Mouse (Mus musculus) embryonic facial prominence, embryonic 14.5 days (tissue): ENCODE measurements around the gene Emilin2. TPM values are rescaled to one million over a fixed set of nuclear protein-coding genes. Genes with fewer than 3 reads are reported as not detected.

Experiments
- ATAC-seq: fragments of 200-750 bp; cut with Nextera tagmentation; 2 replicates; pipeline ENCODE4 v1.8.0; 2017; ENCODE audit warnings: low read depth, moderate number of reproducible peaks, moderate TSS enrichment
- DNase-seq: peaks from one replicate; pipeline ENCODE4 v3.0.0-alpha.2; 2015; ENCODE audit warnings: low spot score
- H3K27ac ChIP-seq: fragments of 300-500 bp; sonication (generic); replicated peaks from 2 replicates; pipeline ENCODE4 v1.5.1; 2014; ENCODE audit warnings: low read depth, mild to moderate bottlenecking, low read length, moderate library complexity
- H3K27me3 ChIP-seq: fragments of 300-500 bp; sonication (generic); replicated peaks from 2 replicates; pipeline ENCODE4 v1.6.1; 2014; ENCODE audit warnings: low read length; ENCODE audit not compliant: control insufficient read depth, insufficient read depth
- H3K36me3 ChIP-seq: fragments of 300-500 bp; sonication (generic); 2 replicates; pipeline ENCODE4 v1.6.1; 2014; ENCODE audit warnings: low read length, mixed read lengths; ENCODE audit not compliant: control insufficient read depth, insufficient read depth
- H3K4me1 ChIP-seq: fragments of 300-500 bp; sonication (generic); 2 replicates; pipeline ENCODE4 v1.6.1; 2014; ENCODE audit warnings: antibody characterized with exemption, low read length; ENCODE audit not compliant: control insufficient read depth, insufficient read depth
- H3K4me2 ChIP-seq: fragments of 300-500 bp; sonication (generic); 2 replicates; pipeline ENCODE4 v1.6.1; 2014; ENCODE audit warnings: low read depth, mild to moderate bottlenecking, low read length, moderate library complexity, mixed read lengths
- H3K4me3 ChIP-seq: fragments of 300-500 bp; sonication (generic); 2 replicates; pipeline ENCODE4 v1.5.1; 2014; ENCODE audit warnings: low read depth, mild to moderate bottlenecking, low read length
- H3K9ac ChIP-seq: fragments of 300-500 bp; sonication (generic); 2 replicates; pipeline ENCODE4 v1.6.1; 2014; ENCODE audit warnings: low read depth, mild to moderate bottlenecking, low read length, moderate library complexity, mixed read lengths
- H3K9me3 ChIP-seq: fragments of 300-500 bp; sonication (generic); 2 replicates; pipeline ENCODE4 v1.6.1; 2016; ENCODE audit warnings: low read length; ENCODE audit not compliant: control insufficient read depth
- WGBS: fragments of 180-500 bp; shearing (Covaris S2); extraction: QIAGEN DNeasy Blood & Tissue Kit; methylation state at CpG from one replicate; pipeline ENCODE4 v1.1.7; 2014; 5-methylcytosine and 5-hydroxymethylcytosine counted together
- polyA plus RNA-seq: library from polyadenylated mRNA; unstranded; fragments of >200 nt; fragmentation: Nextera tagmentation; extraction: Ambion mirVana; gene quantifications from 2 replicates; pipeline ENCODE4 v1.2.1, GENCODE M21; 2014

Emilin2 gene
- polyA plus RNA-seq, 1 experiment from 2014 or later: 24.5 TPM

DNA sequence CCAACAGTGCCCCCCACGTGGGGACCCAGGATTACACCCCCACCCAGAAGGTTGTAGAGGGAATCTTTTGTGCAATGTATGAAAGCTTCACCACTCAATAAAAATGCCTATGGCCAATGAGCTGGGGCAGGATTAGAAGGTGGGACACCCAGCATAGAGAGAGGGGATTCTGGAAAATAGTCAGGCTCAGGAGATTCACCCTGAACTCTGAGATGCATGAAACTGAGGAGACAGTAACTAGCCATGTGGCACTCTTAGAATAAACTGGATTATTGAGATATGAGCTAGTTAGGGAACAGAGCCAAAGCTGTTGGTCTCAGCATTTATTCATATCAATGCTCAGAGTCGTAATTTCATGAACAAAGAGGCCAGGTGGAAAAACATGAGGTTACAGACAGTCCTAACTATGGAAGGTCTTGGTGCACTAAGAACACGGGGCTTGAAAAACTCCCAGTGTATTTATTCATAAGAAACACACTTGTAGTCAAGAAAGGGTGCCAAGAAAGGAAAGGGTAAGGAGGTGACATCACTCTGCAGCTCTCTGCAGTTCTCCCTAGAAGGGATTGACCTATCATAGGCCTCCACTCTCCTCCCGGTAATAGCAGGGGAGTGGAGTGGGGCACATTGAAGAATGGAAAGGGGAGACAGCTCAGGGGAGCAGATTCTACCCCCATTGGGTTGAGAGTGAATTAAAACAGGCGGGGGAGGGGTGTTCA is 46.3 kb downstream of the Emilin2 start:
- Histone ChIP-seq H3K27me3 (no peaks in the 10 kb centered on the region), H3K9ac (no peak overlapping the region), H3K27ac (no peak overlapping the region), H3K9me3 (no peaks in the 10 kb centered on the region), H3K36me3 (no peaks in the 10 kb centered on the region), H3K4me1 (peaks cover 8% of the 10 kb centered on the region; the same call in 1 of the 2 replicates), H3K4me3 (no peak overlapping the region), H3K4me2 (no peak overlapping the region)
- DNase-seq (no peak), ATAC-seq (no peak)
- 68% methylated on average over 5 of the region's 5 CpGs for WGBS

DNA sequence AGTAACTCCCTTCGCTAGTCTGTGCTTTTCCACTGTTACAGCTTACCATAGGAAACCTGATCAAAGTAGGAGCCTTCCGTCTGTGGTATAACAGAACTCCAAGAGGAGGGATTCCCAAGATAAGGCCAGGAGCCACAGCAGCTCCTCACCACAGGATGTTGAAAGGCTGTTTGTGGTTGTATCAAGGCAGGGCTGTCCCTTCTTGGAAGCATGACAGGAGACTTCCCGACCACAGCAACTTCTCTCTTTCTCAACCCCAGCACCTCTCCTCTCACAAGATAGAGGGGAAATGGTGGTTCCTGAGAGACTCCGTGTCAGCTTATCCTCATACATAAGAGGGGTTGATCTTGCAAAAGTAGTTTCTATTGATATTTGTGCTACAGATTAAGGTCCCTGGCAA is 47.0 kb downstream of the Emilin2 start:
- DNase-seq (peak; percentile 54), ATAC-seq (no peak)
- Histone ChIP-seq H3K9ac (no peak overlapping the region), H3K4me3 (no peak overlapping the region), H3K4me1 (peaks cover 8% of the 10 kb centered on the region; the same call in 1 of the 2 replicates), H3K27ac (no peak overlapping the region), H3K27me3 (no peaks in the 10 kb centered on the region), H3K4me2 (no peak overlapping the region), H3K36me3 (no peaks in the 10 kb centered on the region), H3K9me3 (no peaks in the 10 kb centered on the region)
- WGBS: 60% methylated on average over 4 of the region's 4 CpGs

DNA sequence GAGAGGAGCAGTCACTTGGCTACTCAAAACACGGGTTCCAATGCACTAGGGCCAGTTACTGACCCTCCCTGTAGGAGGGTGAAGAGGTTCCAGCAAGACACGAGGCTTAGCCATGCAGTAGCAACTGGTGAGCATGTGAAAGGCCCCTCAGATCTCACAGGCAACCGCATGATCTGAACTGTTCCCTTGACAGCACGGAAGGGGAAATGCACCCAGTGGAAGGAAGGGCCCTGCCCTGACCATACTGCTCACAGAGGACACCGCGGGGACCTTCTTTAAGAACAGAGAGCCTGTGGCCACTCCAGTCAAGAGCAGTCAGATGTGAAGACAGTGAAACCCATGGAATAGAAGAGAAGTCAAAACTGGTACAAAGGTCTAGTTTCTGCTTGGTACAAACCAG is 48.6 kb downstream of the Emilin2 start:
- Histone ChIP-seq H3K27me3 (no peaks in the 10 kb centered on the region), H3K27ac (no peak overlapping the region), H3K4me1 (peaks cover 8% of the 10 kb centered on the region; the same call in 1 of the 2 replicates), H3K9ac (no peak overlapping the region), H3K4me3 (no peak overlapping the region), H3K9me3 (no peaks in the 10 kb centered on the region), H3K36me3 (no peaks in the 10 kb centered on the region), H3K4me2 (no peak overlapping the region)
- WGBS: 80% methylated on average over 6 of the region's 6 CpGs
- DNase-seq (no peak), ATAC-seq (no peak)

DNA sequence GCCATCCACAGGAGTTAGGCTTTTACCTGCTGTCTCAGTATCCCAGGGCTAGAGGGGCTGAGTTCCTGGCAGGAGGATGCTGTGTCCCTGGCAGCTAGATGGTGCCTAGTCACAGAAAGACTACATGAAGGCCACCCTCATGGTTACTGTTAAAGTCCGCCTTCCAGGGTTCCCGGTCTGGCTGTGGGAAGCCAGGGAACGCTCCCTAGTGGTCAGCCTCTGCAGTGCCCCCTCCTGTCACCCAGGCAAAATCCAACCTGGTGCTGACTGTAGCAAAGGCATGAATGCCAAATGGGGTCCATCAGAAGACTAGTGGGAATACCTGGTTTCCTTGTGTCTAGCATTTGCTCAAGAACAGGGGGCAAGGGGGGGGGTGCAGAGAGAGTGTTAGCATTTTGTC is 51.1 kb downstream of the Emilin2 start:
- Histone ChIP-seq H3K36me3 (no peaks in the 10 kb centered on the region), H3K27ac (no peak overlapping the region), H3K9ac (no peak overlapping the region), H3K4me1 (peaks cover 5% of the 10 kb centered on the region; the same call in 1 of the 2 replicates), H3K27me3 (no peaks in the 10 kb centered on the region), H3K4me2 (no peak overlapping the region), H3K4me3 (no peak overlapping the region), H3K9me3 (no peaks in the 10 kb centered on the region)
- DNase-seq: no peak
- WGBS: 28% methylated on average over 3 of the region's 3 CpGs
- no peak for ATAC-seq

DNA sequence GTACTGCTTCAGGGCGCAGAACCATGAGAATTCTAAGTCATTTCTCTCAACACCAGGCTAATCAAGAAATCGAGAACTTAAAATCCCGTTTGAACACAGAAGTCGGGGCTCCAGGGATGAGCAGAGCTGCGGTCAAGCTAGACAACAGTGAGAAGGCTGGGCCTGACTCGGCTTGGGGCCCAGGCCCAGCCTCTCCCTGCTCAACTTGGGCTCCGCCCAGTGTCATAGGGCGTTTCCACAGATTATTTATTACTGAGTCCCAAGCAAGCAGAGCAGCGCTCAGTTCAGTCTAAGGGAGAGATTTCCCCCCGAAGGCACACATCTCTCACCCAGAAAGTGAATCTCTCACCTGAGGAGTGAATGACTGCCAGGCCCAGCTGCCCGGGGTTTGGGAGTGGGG is 52.1 kb downstream of the Emilin2 start:
- H3K9me3 ChIP-seq: no peaks in the 10 kb centered on the region
- DNase-seq (no peak), ATAC-seq (no peak)
- WGBS: 69% methylated on average over 11 of the region's 11 CpGs
- H3K36me3 ChIP-seq: no peaks in the 10 kb centered on the region
- H3K4me1 ChIP-seq: peaks cover 4% of the 10 kb centered on the region; the same call in 1 of the 2 replicates
- no peak overlapping the region for H3K9ac ChIP-seq
- H3K27ac ChIP-seq: no peak overlapping the region
- no peak overlapping the region for H3K4me3 ChIP-seq
- H3K27me3 ChIP-seq: no peaks in the 10 kb centered on the region
- H3K4me2 ChIP-seq: no peak overlapping the region

DNA sequence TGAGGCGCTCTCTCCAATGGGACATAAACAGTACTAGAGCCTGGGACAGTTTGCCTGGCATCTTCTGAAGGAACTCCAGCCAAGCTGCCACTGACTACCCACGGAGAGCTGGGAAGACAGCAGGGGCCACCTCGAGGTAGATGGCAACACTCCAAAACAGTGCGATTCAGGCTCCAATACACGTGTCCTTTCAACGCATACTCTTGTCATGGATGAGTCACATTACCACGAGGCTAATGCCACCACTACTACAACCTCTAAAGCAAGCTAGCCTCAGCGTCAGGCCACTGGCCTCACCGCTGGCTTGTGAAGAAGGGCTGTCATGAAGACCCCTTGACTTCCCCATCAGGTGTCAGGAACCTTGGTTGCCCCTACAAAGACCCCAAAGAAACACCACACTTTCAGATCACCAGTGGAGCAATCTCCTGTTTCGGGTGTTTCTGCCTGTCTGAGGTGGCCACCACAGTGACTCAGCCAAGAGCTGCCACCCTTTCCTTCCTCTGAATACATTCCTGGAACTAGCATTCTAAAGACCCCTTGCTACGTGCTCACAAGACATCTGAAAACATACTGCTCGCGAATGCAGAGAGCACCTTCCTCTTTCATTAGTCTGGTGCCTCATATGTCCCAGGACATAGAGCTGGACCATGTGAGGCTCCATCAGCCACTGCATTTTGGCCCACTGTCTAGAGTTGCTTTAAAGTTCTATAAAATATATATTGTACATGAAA is 54.8 kb downstream of the Emilin2 start:
- ATAC-seq (no peak), DNase-seq (no peak)
- Histone ChIP-seq H3K4me3 (no peak overlapping the region), H3K9me3 (no peaks in the 10 kb centered on the region), H3K9ac (no peak overlapping the region), H3K27ac (no peak overlapping the region), H3K4me1 (peaks cover 15% of the 10 kb centered on the region; the same call in 1 of the 2 replicates), H3K36me3 (no peaks in the 10 kb centered on the region), H3K4me2 (no peak overlapping the region), H3K27me3 (no peaks in the 10 kb centered on the region)
- 91% methylated on average over 13 of the region's 13 CpGs for WGBS

DNA sequence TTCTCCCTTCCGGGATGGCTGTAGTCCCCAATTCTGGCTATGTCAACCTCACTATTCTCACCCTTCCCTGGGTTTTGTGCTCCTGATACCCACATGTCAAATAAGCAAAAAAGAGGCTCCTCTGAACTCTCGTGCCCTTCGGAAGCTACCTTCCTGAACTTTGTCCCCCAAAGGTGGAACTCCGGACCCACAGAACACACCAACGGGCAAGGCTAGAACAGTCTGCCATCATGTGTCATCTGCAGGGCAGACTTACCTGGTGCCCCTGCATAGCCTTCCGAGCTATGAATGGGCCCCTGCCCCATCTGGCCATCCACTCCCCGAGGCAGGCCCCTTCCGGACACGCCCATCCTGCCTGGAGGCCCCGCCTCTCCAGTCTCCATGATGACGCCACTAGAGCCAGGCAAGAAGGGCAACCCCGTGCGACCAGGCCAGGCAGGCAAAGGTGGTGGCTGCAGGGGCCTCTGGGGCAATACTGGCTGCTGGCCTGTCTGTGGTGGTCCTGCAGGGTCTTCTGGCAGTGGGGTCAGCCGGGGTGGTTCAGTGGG is 55.6 kb downstream of the Emilin2 start:
- Histone ChIP-seq H3K9me3 (no peaks in the 10 kb centered on the region), H3K27me3 (no peaks in the 10 kb centered on the region), H3K4me1 (peaks cover 24% of the 10 kb centered on the region), H3K9ac (no peak overlapping the region), H3K36me3 (no peaks in the 10 kb centered on the region; the same call in 1 of the 2 replicates), H3K27ac (no peak overlapping the region), H3K4me3 (no peak overlapping the region), H3K4me2 (no peak overlapping the region)
- ATAC-seq (no peak), DNase-seq (no peak)
- WGBS: 81% methylated on average over 14 of the region's 14 CpGs

DNA sequence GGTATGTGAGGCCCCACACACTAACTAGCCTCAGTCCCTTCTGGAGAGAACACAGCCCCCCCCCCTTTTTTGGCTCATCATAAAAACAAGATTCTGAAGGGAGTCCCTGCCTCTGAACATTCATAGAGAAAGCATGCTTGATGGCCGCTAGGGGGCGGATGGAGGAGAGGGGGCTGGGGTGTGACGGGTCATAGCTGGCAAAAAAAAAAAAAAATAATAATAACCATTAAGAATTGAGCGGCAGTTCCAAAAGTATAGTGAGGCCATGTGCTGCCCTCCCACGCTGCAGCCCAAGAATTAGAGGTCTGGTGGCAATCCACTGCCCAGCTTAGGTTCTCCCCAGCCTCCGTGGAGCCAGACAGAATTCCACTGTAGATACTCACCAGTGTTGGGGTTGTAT is 57.0 kb downstream of the Emilin2 start:
- peaks cover 10% of the 10 kb centered on the region for H3K36me3 ChIP-seq
- DNase-seq (no peak), ATAC-seq (no peak)
- no peak overlapping the region for H3K9ac ChIP-seq
- no peak overlapping the region for H3K27ac ChIP-seq
- WGBS: 39% methylated on average over 6 of the region's 6 CpGs
- H3K27me3 ChIP-seq: no peaks in the 10 kb centered on the region
- H3K4me2 ChIP-seq: no peak overlapping the region
- no peaks in the 10 kb centered on the region for H3K9me3 ChIP-seq
- H3K4me1 ChIP-seq: peaks cover 30% of the 10 kb centered on the region
- H3K4me3 ChIP-seq: no peak overlapping the region
